Mouse (Mus musculus): ENCODE data around the gene Ankrd55. TPM values are rescaled to one million over a fixed set of nuclear protein-coding genes. Genes with fewer than 3 reads are reported as not detected.

The Ankrd55 gene
- polyA plus RNA-seq, 2 experiments, result 1.0 to 1.6 TPM

DNA sequence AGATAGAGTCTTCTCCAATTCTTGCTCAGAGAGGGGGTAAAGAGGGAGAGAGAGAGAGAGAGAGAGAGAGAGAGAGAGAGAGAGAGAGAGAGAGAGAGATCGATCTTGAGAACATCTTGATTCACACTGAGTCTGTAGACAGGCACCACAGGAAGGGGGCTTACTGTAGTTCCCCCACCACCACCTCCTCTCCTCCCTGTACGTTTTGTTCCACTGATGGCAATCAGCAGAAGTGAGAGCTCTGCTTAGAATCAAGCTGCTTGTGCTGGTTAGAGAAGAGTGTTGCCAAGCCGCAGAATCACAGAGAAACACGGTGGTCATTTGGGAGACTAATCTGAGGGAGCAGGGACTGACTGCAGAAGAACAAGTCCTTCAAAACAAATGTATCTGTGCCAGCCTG lies 1.7 kb downstream of the Ankrd55 start:
- ATAC-seq (ENCODE audit: low FRiP score, low read depth) (no peak), DNase-seq (ENCODE audit: low spot score) (no peak)
- H3K36me3 ChIP-seq (ENCODE audit: control insufficient read depth, insufficient read depth, low read length), result no peaks in the 10 kb centered on the region
- H3K9ac ChIP-seq (ENCODE audit: low read depth, low read length, severe bottlenecking), result no peak overlapping the region
- H3K27me3 ChIP-seq (ENCODE audit: control insufficient read depth, insufficient read depth, low read length), result no peaks in the 10 kb centered on the region
- no peak overlapping the region for H3K4me3 ChIP-seq (replicated peaks; ENCODE audit: low read length)
- no peak overlapping the region for H3K4me2 ChIP-seq (replicated peaks; ENCODE audit: low read depth, low read length, severe bottlenecking)
- peaks cover 7% of the 10 kb centered on the region; the same call in 1 of the 2 replicates for H3K4me1 ChIP-seq (ENCODE audit: control insufficient read depth, insufficient read depth, low read length)
- no peak overlapping the region for H3K27ac ChIP-seq (replicated peaks; ENCODE audit: low read depth, low read length)
- 58% methylated on average over 4 of the region's 4 CpGs for WGBS
- no peaks in the 10 kb centered on the region for H3K9me3 ChIP-seq (ENCODE audit: control insufficient read depth, low read length)
- TF ChIP-seq POLR2A (IDR thresholded peaks at IDR 0.05; ENCODE audit: borderline replicate concordance, extremely low read depth, insufficient read depth, insufficient read length), result no peak

DNA sequence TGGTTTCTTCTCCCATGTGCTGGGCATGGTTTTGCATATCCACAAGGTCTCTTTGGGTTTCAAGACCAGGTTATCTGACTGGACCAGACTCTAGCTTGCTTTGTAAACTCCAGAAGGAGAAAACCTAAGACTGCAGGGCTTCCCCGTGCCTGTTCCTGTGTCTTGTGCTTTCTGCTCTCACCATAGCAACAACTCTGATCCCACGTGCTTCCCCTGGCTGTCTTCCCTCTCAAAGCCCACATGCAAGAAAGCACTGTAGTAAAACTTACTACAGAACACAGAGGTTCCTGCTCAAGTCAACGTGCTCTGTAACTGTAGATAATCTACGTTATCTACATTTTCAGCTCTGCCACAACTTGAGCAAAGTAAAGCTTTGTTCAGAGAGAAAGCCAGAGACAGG lies 4.2 kb downstream of the Ankrd55 start:
- H3K36me3 ChIP-seq (ENCODE audit: control insufficient read depth, insufficient read depth, low read length), result no peaks in the 10 kb centered on the region
- no peak overlapping the region for H3K9ac ChIP-seq (ENCODE audit: low read depth, low read length, severe bottlenecking)
- H3K4me2 ChIP-seq (replicated peaks; ENCODE audit: low read depth, low read length, severe bottlenecking), result no peak overlapping the region
- H3K4me3 ChIP-seq (replicated peaks; ENCODE audit: low read length), result no peak overlapping the region
- ATAC-seq (ENCODE audit: low FRiP score, low read depth) (0 out of 2 replicates have a peak, but pooled peaks have one; percentile 32), DNase-seq (ENCODE audit: low spot score) (peak; percentile 12)
- no peaks in the 10 kb centered on the region for H3K9me3 ChIP-seq (ENCODE audit: control insufficient read depth, low read length)
- no peaks in the 10 kb centered on the region for H3K27me3 ChIP-seq (ENCODE audit: control insufficient read depth, insufficient read depth, low read length)
- TF ChIP-seq POLR2A (IDR thresholded peaks at IDR 0.05; ENCODE audit: borderline replicate concordance, extremely low read depth, insufficient read depth, insufficient read length), result no peak
- no peak overlapping the region for H3K27ac ChIP-seq (replicated peaks; ENCODE audit: low read depth, low read length)
- 55% methylated on average over 4 of the region's 4 CpGs for WGBS
- peaks cover 7% of the 10 kb centered on the region; the same call in 1 of the 2 replicates for H3K4me1 ChIP-seq (ENCODE audit: control insufficient read depth, insufficient read depth, low read length)

GRCm38 (mm10) chr13:112293092-112293491 lies 4.8 kb downstream of the Ankrd55 start:
- Histone ChIP-seq H3K36me3 (ENCODE audit: control insufficient read depth, insufficient read depth, low read length) (no peaks in the 10 kb centered on the region), H3K9ac (ENCODE audit: low read depth, low read length, severe bottlenecking) (no peak overlapping the region), H3K4me1 (ENCODE audit: control insufficient read depth, insufficient read depth, low read length) (peaks cover 5% of the 10 kb centered on the region; the same call in 1 of the 2 replicates), H3K27ac (replicated peaks; ENCODE audit: low read depth, low read length) (no peak overlapping the region), H3K9me3 (ENCODE audit: control insufficient read depth, low read length) (no peaks in the 10 kb centered on the region), H3K4me2 (replicated peaks; ENCODE audit: low read depth, low read length, severe bottlenecking) (no peak overlapping the region), H3K27me3 (ENCODE audit: control insufficient read depth, insufficient read depth, low read length) (no peaks in the 10 kb centered on the region), H3K4me3 (replicated peaks; ENCODE audit: low read length) (no peak overlapping the region)
- ATAC-seq (ENCODE audit: low FRiP score, low read depth) (no peak), DNase-seq (ENCODE audit: low spot score) (no peak)
- WGBS, result 95% methylated on average over 6 of the region's 6 CpGs
- TF ChIP-seq POLR2A (IDR thresholded peaks at IDR 0.05; ENCODE audit: borderline replicate concordance, extremely low read depth, insufficient read depth, insufficient read length), result no peak

DNA sequence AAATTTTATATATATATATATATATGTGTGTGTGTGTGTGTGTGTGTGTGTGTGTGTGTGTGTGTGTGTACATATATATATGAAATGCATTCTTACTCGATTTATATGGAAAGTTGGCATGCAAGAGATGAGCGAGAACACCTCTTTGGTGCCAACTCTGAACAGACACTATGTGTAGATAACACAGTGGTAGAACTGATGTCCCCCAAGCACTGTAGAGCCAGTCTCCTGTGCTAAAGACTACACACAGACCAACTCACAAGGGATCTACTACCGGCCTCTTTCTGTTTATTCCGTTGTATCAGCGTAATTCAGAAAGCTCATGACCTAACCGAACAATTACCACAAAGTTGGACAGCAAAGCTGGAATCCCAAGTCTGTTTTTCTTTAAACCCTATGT lies 6.2 kb downstream of the Ankrd55 start:
- H3K27ac ChIP-seq (replicated peaks; ENCODE audit: low read depth, low read length), result no peak overlapping the region
- 70% methylated on average over 6 of the region's 6 CpGs for WGBS
- no peak overlapping the region for H3K9ac ChIP-seq (ENCODE audit: low read depth, low read length, severe bottlenecking)
- DNase-seq (ENCODE audit: low spot score) (no peak), ATAC-seq (ENCODE audit: low FRiP score, low read depth) (no peak)
- H3K4me1 ChIP-seq (ENCODE audit: control insufficient read depth, insufficient read depth, low read length), result no peaks in the 10 kb centered on the region
- no peak for TF ChIP-seq POLR2A (IDR thresholded peaks at IDR 0.05; ENCODE audit: borderline replicate concordance, extremely low read depth, insufficient read depth, insufficient read length)
- H3K36me3 ChIP-seq (ENCODE audit: control insufficient read depth, insufficient read depth, low read length), result no peaks in the 10 kb centered on the region
- no peak overlapping the region for H3K4me3 ChIP-seq (replicated peaks; ENCODE audit: low read length)
- H3K27me3 ChIP-seq (ENCODE audit: control insufficient read depth, insufficient read depth, low read length), result no peaks in the 10 kb centered on the region
- no peak overlapping the region for H3K4me2 ChIP-seq (replicated peaks; ENCODE audit: low read depth, low read length, severe bottlenecking)
- H3K9me3 ChIP-seq (ENCODE audit: control insufficient read depth, low read length), result no peaks in the 10 kb centered on the region

DNA sequence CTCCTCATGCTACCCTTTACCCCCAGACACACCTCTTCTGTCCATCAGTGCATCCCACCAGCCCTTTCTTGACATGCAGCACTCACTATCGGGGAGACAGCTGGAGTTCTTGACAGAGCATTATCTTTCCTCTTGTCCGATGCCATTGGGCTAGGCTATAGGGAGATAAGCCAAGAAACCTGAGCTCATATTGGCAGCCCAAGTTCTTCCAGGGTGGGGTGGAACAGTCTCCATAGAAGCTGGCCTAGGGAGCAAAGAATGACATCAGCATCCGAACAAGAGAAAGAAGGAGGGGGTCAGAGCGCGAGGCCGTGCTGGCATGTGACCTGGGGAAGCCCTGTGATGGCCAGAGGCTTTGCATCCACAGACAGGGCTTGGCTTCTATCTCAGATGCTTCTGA lies 9.5 kb downstream of the Ankrd55 start:
- Histone ChIP-seq H3K4me1 (ENCODE audit: control insufficient read depth, insufficient read depth, low read length) (no peaks in the 10 kb centered on the region), H3K36me3 (ENCODE audit: control insufficient read depth, insufficient read depth, low read length) (no peaks in the 10 kb centered on the region), H3K9me3 (ENCODE audit: control insufficient read depth, low read length) (no peaks in the 10 kb centered on the region), H3K4me3 (replicated peaks; ENCODE audit: low read length) (no peak overlapping the region), H3K27me3 (ENCODE audit: control insufficient read depth, insufficient read depth, low read length) (no peaks in the 10 kb centered on the region), H3K4me2 (replicated peaks; ENCODE audit: low read depth, low read length, severe bottlenecking) (no peak overlapping the region), H3K9ac (ENCODE audit: low read depth, low read length, severe bottlenecking) (no peak overlapping the region), H3K27ac (replicated peaks; ENCODE audit: low read depth, low read length) (no peak overlapping the region)
- TF ChIP-seq POLR2A (IDR thresholded peaks at IDR 0.05; ENCODE audit: borderline replicate concordance, extremely low read depth, insufficient read depth, insufficient read length), result no peak
- WGBS, result 84% methylated on average over 6 of the region's 6 CpGs
- DNase-seq (ENCODE audit: low spot score) (no peak), ATAC-seq (ENCODE audit: low FRiP score, low read depth) (no peak)

DNA sequence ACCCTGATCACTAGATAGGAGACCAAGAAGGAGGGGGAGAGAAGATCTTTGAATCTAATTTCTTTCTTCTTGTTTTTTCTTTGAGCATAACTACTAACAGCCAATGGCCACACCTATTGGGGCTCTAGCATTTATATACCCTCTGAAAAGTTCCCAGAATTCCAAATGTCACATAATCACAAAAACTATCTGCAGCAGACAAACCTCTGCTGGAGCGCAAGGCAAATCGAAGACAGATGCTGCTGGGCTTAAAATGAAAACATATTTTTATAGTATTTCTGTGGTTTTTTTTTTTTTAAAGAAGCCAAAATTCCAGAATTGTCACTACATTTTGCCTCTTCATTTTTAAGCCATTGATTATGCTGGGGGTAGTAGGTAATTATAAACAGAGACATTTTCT lies 15.2 kb downstream of the Ankrd55 start:
- Histone ChIP-seq H3K36me3 (ENCODE audit: control insufficient read depth, insufficient read depth, low read length) (no peaks in the 10 kb centered on the region), H3K4me3 (replicated peaks; ENCODE audit: low read length) (no peak overlapping the region), H3K4me2 (replicated peaks; ENCODE audit: low read depth, low read length, severe bottlenecking) (no peak overlapping the region), H3K27me3 (ENCODE audit: control insufficient read depth, insufficient read depth, low read length) (no peaks in the 10 kb centered on the region), H3K4me1 (ENCODE audit: control insufficient read depth, insufficient read depth, low read length) (0 out of 2 replicates have a peak, but pooled peaks cover 2% of the 10 kb centered on the region), H3K27ac (replicated peaks; ENCODE audit: low read depth, low read length) (no peak overlapping the region), H3K9me3 (ENCODE audit: control insufficient read depth, low read length) (0 out of 2 replicates have a peak, but pooled peaks cover 4% of the 10 kb centered on the region), H3K9ac (ENCODE audit: low read depth, low read length, severe bottlenecking) (no peak overlapping the region)
- WGBS, result 64% methylated on average over 2 of the region's 2 CpGs
- DNase-seq (ENCODE audit: low spot score), result peak; percentile 27
- ATAC-seq (ENCODE audit: low FRiP score, low read depth), result no peak
- no peak for TF ChIP-seq POLR2A (IDR thresholded peaks at IDR 0.05; ENCODE audit: borderline replicate concordance, extremely low read depth, insufficient read depth, insufficient read length)

Data from limb, embryonic 14.5 days (tissue).